Mouse (Mus musculus) regulatory T cell (primary cell): ENCODE results near the gene Rps6.

Source experiments
- in situ Hi-C: fragments of 300-600 bp; cut with MboI, MseI; formaldehyde crosslinking; loops from one replicate; pipeline ENCODE4 v1.15.1; 2025; ENCODE audit warnings: high pct_unique_total_duplicates

The Rps6 gene

DNA sequence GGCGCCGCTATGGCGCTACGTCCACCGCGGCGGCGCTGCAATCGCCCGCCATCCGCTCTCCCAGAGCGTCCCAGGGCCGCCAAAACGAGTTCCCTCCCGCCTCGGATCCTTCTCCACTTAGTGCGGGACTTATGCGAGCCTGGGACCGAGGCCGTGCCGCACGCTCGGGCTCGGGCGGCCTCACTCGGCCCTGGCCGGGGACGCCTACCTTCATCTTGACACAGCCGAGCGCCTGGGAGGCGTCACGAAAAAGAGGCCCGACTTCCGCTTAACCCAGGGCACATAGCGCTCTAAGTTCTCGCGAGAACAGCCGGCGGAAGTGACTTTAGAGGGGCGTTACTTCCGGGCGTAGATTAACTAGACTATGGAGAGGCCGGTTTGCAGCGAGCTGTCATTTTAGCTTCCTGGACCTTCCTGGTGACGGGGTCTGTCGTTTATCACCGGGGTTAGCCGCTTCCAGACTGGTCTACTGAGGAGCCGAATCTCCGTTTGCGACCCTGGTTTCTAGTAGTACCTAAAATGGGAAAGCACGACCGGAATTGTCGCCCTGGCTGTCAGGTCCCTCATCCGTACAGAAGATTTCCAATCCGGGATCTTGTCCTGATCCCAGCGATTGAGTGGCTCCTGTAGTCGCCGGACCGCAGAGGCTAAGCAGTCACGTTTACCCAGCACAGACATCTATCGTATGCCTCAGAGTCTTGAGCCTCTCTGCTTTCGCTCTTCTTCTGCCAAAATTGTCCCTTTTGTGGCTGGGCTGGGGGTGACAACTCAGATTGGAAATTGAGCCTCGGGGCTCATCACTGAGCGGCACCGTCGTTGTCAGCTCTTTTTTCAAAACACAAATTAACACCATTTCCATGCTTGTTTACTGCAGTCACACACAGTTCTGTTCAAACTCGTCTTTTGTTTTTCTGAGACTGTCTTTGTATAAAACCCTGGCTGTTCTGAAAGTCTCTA is at the start of gene Rps6:
Gene Rps6 (minus strand): TSS at position 300 of the 957 bp plus-strand sequence.
- in situ Hi-C loops: loop anchor here (10.0 kb wide), 1 partner anchor 283 kb away; the partner anchor contains the start of gene Rraga

DNA sequence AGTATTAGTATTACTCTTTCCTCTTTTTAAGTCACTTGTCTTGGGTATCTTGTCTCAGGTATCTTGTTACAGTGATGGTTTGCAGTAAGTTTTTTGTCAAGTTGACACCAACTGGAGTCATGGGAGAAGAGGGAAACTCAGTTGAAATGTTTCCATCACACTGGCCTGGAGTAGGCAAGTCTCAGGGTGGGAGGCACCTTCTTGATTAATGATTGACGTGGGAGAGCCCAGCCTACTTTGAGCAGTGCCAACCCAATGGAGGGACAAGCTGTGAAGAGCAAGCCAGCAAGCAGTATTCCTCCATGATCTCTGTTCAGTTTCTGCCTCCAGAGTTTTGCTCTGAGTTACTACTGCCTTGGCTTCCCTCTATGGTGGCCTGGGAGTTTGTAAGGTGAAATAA is 48.7 kb upstream of the Rps6 start:
- in situ Hi-C loops: no loop called here

DNA sequence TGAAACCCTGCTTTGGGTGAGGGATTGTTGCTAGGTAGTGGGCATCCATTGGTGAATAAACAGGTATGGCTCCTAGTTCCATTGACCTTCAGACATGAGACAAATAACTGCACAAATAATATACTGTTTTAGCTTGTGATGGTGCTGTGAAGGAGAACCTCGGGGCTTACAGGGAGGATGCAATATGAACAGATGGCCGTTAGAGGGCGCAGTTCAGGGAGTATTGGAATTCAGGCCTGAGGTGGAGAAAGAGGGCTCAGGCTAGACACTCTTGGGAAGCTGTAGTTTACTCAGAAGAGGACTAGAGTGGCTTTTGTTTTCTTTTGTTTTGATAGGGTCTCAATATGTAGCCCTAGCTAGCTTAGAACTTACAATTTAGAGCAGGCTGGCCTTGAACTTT is 47.8 kb upstream of the Rps6 start:
- in situ Hi-C loops: no loop called here

DNA sequence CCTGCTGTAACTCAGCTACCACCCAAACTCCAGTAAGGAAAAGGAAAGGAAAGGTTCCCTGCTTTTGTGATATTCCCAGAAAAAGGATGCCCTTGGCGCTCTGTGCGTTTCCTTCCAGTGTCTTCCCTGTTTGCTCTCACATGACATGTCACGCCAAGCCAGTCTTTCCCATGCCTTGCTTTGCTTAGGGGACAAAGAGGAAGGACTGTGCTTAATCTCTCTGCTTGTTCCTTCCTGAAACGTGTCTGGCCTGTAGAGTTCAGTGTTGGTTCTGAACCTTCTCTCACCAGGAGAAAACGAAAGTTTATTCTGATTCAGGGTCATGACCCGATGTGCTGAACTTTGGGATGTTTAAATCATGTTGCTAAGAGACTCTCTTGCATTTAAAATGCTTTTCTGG is 45.1 kb upstream of the Rps6 start:
- in situ Hi-C loops: no loop called here

DNA sequence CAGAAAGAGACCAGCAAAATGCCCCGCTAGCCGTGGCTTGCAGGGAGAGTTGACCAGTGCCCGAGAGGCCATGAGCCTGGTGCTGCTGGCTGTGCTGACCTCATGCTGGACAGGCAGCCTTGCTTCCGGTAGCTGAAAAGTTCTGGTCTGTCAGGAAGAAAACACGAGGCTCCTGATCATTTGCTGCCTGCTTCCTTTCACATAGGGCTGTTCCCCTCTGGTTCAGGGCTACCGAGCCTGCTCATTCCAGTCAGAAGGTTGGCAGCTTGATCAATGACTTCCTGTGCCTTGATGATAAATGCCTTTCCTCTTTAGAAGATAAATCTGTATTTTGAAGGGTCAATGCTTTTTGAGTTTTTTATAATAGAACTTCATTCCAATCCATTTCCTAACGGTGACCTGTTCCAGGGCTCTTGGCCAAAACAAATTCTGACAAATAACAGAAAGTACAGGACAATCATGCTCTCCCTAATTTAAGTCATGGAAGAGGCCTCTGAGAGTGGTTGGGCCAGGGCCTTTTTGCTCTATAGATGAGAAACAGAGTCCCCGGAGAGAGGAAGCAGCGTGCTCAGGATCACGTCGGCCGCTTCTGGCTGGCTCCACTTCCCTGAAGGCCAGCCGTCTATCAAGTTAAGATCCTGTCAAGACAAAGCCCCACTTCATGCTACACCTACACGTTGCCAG is 41.7 kb upstream of the Rps6 start:
- in situ Hi-C loops: no loop called here

DNA sequence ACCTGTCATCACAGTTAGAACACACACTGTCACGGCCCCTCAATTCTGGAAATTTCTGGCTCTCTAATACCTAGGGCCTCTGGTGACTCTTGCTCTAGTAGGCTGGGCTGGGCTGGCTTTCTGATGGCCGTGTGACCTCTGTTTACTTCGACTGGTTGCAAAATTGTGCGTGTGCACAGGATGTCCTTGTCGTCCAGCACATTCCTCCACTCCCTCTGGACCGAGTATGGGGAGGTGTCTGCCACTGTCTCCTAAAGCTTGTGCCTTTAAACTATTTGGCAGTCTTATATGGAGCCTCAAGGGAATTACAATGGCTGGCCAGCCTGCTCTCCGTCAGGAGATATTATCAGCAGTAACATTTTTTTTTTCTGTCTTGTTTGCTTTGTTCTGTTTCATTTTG is 40.2 kb upstream of the Rps6 start:
- in situ Hi-C loops: no loop called here

DNA sequence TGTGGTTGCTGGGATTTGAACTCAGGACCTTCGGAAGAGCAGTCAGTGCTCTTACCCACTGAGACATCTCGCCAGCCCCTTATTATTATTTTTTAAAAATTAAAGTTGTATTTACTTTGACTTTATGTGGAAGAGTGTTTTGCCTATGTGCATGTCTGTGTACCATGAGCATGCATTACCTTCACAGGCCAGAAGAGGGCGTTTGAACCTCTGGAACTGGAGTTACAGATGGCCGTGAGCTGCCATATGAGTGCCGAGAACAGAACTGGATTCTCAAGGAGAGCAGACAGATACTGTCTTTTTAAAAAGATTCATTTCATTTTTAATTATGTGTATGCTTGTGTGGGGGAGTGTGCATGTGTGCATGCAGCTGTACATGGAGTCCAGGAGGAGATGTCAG is 30.7 kb upstream of the Rps6 start:
- in situ Hi-C loops: no loop called here

DNA sequence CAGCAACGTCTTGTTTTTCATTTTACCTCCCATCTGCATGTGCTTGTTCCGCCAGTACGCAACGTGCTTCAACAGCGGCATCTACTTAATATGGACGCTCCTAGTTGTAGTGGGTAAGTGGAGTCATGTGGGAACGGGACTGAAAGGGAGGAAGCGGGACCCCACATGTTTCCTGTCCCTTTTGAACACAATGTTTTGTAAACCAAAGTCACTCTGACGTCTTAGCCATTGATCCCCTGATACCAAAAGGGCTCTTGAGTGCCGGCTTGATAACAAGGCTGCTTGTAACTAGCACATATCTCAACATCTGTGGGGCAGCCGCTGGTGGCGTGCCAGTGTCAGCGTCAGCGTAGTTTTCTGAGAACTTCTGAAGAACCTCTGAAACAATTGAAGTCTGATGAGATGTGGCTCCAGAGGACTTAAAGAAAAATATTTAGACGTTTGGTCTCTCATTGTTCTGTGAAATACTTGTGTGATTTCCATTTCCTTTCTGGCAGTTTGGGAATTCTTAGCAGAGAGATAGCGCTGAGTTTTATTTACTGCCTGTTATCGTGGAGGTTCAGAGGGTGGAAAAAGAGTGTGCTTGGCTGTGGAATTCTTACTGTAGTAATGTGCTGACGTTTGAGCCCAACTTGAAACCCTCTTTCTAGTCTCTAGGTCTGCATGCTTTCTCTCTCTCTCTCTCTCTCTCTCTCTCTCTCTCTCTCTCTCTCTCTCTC is 29.1 kb upstream of the Rps6 start:
- in situ Hi-C loops: no loop called here

DNA sequence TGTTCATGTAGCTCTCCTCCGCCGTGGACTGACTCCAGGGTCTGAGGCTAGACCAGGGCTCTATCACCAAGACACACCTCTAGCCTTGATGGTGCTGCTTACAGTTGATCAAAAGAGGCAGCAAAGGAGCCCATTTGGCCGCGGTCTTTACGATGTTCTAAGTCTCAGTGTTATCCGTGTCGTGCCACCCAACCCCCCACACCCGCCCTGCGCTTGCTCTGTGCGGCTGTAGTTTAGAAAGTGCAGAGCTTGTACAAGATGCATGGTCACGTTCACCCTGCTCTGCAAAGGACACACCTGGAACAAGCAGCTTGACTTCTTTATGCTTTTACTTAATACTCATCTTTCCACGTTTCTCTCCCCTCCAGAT is 28.6 kb upstream of the Rps6 start:
- in situ Hi-C loops: no loop called here

DNA sequence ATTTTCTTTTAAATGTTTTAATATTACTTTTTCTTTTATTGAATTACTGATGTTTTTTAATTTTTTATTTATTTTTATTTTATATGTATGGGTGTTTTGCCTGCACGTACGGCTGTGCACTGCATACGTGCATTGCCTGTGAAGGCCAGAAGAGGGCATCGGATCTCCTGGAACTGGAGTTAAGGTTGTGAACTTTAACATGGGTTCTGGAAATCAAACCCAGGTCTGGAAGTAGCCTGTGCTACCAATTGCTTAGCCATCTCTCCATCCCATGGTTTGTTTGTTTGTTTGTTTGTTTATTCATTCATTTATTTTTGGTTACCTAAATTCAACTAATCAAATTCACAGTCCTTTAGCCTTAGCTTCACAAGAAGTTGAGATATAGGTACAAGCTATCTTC is 27.7 kb upstream of the Rps6 start:
- in situ Hi-C loops: no loop called here

DNA sequence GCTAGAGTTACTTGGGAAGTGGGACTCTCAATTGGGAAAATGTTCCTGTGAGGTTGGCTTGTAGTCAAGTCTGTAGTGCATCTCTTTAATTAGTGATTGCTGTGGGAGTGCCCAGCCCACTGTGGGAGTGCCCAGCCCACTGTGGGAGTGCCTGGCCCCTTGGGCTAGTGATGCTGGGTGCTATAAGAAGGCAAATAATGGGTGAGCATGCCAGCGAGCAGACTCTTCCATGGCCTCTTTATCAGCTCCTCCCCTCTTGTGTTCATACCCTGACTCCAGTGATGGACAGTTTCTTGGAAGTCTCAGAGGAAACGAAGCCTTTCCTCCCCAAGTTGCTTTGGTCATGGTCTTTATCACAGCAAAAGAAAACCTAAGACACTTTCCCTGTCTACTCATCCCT is 25.2 kb upstream of the Rps6 start:
- in situ Hi-C loops: no loop called here

DNA sequence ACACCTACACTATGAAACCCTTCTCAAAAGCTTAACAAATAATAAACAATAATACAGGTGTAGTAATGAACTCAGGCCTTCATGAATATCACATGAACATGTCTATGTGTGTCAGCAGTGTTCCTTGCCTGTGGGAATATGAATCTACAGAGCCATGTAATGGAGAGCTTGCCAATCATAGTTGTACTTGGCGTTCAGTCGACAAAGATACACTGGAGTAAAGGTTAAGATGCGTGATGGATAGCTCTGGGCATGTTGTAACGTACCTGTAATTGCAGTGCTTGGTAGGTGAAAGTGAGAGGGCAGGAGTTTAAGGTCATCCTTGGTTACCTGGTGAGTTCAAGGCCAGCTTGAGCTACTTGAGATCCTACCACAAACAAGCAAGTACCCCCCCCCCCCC is 24.0 kb upstream of the Rps6 start:
- in situ Hi-C loops: no loop called here

DNA sequence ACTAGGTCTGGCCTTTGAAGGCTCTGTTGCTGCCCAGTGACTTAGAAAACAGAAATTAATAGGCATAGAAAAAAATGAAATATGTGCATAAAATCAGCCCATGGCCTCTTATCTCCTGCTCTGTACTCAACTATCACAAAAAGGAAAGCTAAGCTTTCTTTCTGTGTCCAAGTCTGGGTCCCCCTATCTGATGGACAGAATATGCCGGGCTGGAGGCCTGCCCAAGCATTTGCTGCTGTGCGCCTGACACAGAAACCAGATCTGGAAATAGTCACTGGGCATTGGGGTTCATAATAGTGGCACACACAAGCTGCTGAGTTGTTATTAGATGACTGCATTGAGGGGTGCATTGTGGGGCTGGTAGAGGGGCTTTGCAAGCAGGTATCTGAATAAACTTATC is 22.3 kb upstream of the Rps6 start:
- in situ Hi-C loops: no loop called here

DNA sequence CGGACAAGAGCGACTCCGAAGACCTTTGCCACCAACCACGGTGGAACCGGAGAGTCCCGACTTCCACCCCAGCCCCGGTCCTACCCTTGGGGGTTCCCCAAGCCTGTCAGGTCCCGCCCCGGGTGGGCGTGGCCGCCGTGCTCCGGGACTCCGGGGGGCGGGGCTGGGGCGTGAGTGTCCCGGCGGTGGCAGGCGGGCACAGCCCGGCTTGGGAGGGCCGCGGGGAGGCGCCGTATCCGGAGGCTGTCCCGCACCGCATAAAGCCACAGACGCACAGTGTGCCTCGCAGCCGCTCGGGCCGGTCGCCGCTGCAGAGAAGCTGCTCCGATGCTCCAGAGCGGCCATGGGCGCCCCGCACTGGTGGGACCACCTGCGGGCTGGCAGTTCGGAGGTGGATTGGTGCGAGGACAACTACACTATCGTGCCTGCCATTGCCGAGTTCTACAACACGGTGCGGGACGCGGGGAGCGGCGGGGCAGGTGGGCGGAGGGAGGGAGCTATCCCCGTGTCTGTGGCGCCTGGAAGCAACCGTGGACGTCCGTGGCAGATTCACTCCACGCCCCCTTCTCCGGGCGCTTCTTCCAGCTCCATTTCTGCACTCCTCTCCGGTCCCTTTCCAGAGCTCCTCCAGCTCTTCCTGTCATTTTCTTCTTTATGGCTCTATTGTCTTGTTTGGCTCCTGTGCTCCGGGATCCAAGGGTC is 17.1 kb upstream of the Rps6 start, which contains the start of gene Acer2:
Gene Acer2 (plus strand): TSS at position 251 of the 702 bp plus-strand sequence.
- in situ Hi-C loops: no loop called here

DNA sequence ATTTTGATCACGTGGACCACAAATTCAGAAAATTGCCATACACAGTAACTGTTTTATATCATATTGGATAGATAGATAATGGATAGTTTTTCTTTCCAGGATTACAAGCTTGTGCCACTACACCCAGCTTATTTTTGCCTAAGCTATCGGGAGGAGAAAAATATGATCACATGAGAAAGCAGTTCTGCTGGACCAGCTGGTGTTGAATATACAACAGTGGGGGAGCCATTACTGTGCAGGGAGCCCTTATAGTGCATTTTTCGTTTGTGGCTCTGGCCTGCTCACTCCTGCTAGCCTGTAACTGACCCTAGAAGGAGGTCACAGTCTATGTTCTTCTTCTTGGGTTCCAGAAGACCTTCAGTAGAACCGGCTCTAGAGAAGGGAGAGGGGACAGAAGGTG is 15.9 kb upstream of the Rps6 start:
- in situ Hi-C loops: no loop called here

DNA sequence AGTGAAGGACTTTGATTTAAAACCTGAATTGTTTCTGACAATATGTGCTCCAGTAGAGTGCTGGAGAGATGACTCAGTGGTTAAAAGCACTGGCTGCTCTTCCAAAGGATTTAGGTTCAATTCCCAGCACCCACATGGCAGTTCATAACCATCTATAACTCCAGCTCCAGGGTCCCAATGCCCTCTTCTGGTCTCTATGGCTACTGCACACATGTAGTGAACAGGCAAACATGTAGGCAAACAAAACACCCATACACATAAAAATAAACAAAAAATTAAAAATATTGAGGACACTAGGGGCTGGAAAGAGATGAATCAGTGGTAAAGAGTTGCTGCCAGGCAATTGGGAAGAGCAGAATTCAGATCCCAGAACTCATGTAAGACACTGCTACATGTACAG is 14.8 kb upstream of the Rps6 start:
- in situ Hi-C loops: no loop called here

DNA sequence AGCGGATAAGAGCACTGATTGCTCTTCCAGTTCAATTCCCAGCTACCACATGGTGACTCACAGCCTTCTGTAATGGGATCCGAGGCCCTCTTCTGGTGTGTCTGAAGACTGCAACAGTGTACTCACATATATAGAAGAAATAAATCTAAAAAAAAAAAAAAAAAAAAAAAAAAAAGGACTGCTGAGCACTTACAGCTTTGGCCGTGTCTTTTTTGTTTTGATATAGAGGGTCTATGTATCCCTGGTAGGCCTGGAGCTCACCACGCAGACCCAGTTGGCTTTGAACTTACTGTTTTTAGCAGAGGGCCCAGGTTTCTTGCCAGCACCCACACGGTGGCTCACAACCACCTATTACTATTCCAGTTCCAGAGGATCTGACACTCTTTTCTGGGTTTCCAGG is 6.9 kb upstream of the Rps6 start:
- in situ Hi-C loops: no loop called here

DNA sequence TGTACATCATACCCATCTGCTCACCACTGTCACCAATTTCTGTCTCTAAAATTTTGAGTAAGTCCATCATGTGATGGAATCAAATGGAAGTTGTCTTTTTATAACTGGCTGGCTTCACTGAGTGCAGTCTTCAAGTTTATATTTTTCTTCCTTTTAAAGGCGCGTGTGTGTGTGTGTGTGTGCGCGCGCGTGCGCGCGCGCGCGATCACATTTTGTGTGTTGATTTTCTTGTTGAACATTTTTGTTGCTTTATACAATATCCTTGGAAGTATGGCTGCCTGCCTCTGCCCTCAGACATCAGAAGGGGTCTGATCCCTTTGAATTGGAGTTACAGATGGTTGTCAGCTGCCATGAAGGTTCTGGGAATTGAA is 843 bp upstream of the Rps6 start:
- in situ Hi-C loops: loop anchor here (10.0 kb wide), 1 partner anchor 283 kb away; the partner anchor contains the start of gene Rraga

DNA sequence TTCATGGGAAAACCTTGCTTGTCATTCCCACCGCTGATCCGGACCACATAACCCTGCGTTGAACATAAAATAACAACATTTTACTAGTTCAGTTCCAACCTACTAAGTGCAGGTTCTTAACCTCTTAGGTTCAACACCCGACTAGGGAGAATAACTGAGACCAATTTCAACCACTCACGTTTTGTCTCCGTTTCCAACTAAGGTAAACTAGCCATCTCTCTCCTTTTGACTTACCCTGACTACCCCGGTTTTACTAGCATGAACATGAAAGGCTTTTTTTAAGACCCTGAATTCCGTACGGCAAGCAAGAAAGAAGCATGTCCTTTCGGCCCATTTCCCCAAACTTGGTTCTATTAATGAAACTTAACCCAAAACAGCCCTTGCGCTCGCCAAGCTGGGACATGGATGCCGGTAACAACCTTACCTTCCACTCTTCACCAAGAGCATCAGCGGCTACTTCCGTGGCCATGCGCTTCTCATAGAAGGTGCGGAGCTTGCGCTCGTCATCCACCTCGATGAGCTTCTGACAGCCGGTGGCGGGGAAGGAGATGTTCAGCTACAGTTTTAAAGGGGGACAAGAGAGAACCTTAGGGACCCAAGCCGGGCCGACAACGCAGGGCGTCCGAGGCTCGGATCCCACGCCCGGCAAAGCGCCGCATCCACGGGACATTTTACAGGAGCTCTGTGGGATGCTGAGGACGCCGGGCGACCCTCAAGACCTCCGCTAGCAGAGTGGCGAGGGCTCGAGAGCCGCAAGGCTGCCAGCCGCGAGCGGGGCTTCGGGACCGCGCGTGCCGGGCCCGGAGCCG is 704 bp downstream of the Rps6 start:
- in situ Hi-C loops: loop anchor here (10.0 kb wide), 1 partner anchor 282 kb away; the partner anchor contains the start of gene Rraga

DNA sequence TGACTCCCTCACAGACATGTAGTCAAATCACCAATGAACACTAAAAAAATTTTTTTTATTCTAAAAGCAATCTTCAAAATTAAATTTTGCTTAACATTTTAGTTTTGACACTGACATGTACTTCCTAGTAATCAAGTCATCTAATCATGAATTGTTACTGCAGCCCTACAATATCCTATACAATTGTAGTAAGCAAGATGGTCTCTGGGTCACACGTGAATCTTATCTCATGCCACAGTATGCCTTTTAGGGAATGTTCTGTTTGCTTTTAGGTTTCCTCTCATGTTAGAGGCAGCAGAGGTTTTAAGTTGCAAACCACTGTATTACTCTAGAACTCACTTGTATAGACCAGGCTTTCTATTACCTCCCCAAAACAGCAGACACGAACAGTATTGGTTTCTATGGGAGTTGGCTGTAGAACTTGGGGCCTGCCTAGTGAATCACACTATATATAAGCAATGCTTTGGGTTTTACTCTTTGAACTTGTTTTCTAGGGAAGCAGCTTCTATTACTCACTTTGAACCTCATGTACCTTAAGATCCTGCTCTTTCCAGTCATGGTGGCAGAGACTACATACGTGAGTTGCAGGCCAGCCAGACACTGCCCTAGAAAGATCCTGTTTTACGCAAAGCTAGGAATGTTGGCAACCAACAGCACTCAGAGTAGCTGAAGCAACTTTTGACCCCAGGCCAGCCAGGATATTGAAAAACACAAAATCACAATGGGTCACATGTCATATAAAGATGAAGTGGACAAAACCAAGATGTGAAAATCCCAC is 4.2 kb downstream of the Rps6 start:
- in situ Hi-C loops: loop anchor here (10.0 kb wide), 1 partner anchor 278 kb away; the partner anchor contains the start of gene Rraga
